Mouse (Mus musculus) hindbrain, embryonic 16.5 days (tissue): ENCODE data around the gene Ubtd1. TPM values are rescaled to one million over a fixed set of nuclear protein-coding genes. Genes with fewer than 3 reads are reported as not detected.

Source experiments
- ATAC-seq: fragments of 200-750 bp; cut with Nextera tagmentation; 2 replicates; pipeline ENCODE4 v1.8.0; 2017; ENCODE audit warnings: moderate TSS enrichment, moderate library complexity
- H3K27ac ChIP-seq: fragments of 300-500 bp; sonication (generic); 2 replicates; pipeline ENCODE4 v1.5.1; 2014; ENCODE audit warnings: low read depth, mild to moderate bottlenecking, control low read depth, low read length, moderate library complexity
- H3K27me3 ChIP-seq: fragments of 300-500 bp; sonication (generic); replicated peaks from 2 replicates; pipeline ENCODE4 v1.6.1; 2014; ENCODE audit warnings: low read length; ENCODE audit not compliant: control insufficient read depth, insufficient read depth
- H3K36me3 ChIP-seq: fragments of 300-500 bp; sonication (generic); 2 replicates; pipeline ENCODE4 v1.6.1; 2014; ENCODE audit warnings: mild to moderate bottlenecking, low read length, moderate library complexity, mixed read lengths; ENCODE audit not compliant: control insufficient read depth, insufficient read depth
- H3K4me1 ChIP-seq: fragments of 300-500 bp; sonication (generic); 2 replicates; pipeline ENCODE4 v1.6.1; 2014; ENCODE audit warnings: low read depth, low read length; ENCODE audit not compliant: control insufficient read depth, insufficient read depth
- H3K4me2 ChIP-seq: fragments of 300-500 bp; sonication (generic); 2 replicates; pipeline ENCODE4 v1.6.1; 2014; ENCODE audit warnings: mild to moderate bottlenecking, low read length, control low read depth, moderate library complexity
- H3K4me3 ChIP-seq: fragments of 300-500 bp; sonication (generic); 2 replicates; pipeline ENCODE4 v1.5.1; 2014; ENCODE audit warnings: mild to moderate bottlenecking, low read length, control low read depth, moderate library complexity
- H3K9ac ChIP-seq: fragments of 300-500 bp; sonication (generic); 2 replicates; pipeline ENCODE4 v1.6.1; 2014; ENCODE audit warnings: low read depth, mild to moderate bottlenecking, control low read depth, low read length, moderate library complexity
- H3K9me3 ChIP-seq: fragments of 300-500 bp; sonication (generic); 2 replicates; pipeline ENCODE4 v1.6.1; 2014; ENCODE audit warnings: mild to moderate bottlenecking, low read length, moderate library complexity; ENCODE audit not compliant: control insufficient read depth
- WGBS: fragments of 180-500 bp; shearing (Covaris S2); extraction: QIAGEN DNeasy Blood & Tissue Kit; methylation state at CpG from one replicate; pipeline ENCODE4 v1.1.7; 2014; 5-methylcytosine and 5-hydroxymethylcytosine counted together
- polyA plus RNA-seq: library from polyadenylated mRNA; unstranded; fragments of >200 nt; fragmentation: Nextera tagmentation; extraction: Ambion mirVana; gene quantifications from 2 replicates; pipeline ENCODE4 v1.2.1, GENCODE M21; 2015

Ubtd1 gene
- polyA plus RNA-seq, 1 experiment from 2014 or later, result 13.4 TPM

GRCm38 (mm10) chr19:41989810-41990209 lies 8.2 kb downstream of the Ubtd1 start:
- no peaks in the 10 kb centered on the region for H3K9me3 ChIP-seq
- peaks cover 13% of the 10 kb centered on the region for H3K4me1 ChIP-seq
- no peak overlapping the region for H3K27ac ChIP-seq
- no peaks in the 10 kb centered on the region for H3K36me3 ChIP-seq
- no peaks in the 10 kb centered on the region for H3K27me3 ChIP-seq
- no peak overlapping the region for H3K4me3 ChIP-seq
- no peak overlapping the region for H3K4me2 ChIP-seq
- no peak for ATAC-seq
- 88% methylated on average over 6 of the region's 6 CpGs for WGBS
- no peak overlapping the region for H3K9ac ChIP-seq

GRCm38 (mm10) chr19:41991926-41992477 lies 10.4 kb downstream of the Ubtd1 start:
- ATAC-seq, result peak; percentile 58
- H3K9ac ChIP-seq, result no peak overlapping the region
- peaks cover 13% of the 10 kb centered on the region for H3K4me1 ChIP-seq
- no peaks in the 10 kb centered on the region for H3K27me3 ChIP-seq
- H3K4me2 ChIP-seq, result no peak overlapping the region
- no peak overlapping the region for H3K4me3 ChIP-seq
- H3K9me3 ChIP-seq, result no peaks in the 10 kb centered on the region
- H3K27ac ChIP-seq, result no peak overlapping the region; the same call in 1 of the 2 replicates
- no peaks in the 10 kb centered on the region for H3K36me3 ChIP-seq
- 32% methylated on average over 6 of the region's 6 CpGs for WGBS

- ATAC-seq, result no peak
- Histone ChIP-seq H3K4me1 (peaks cover 13% of the 10 kb centered on the region), H3K4me2 (no peak overlapping the region), H3K9me3 (no peaks in the 10 kb centered on the region), H3K27ac (no peak overlapping the region), H3K36me3 (no peaks in the 10 kb centered on the region), H3K9ac (no peak overlapping the region), H3K4me3 (no peak overlapping the region), H3K27me3 (no peaks in the 10 kb centered on the region)
- WGBS, result 85% methylated on average over 2 of the region's 2 CpGs
These were observed 11.4 kb downstream of the Ubtd1 start for GRCm38 (mm10) chr19:41992971-41993370.

GRCm38 (mm10) chr19:41993484-41993883 lies 11.9 kb downstream of the Ubtd1 start:
- no peak overlapping the region for H3K4me2 ChIP-seq
- no peak overlapping the region for H3K27ac ChIP-seq
- H3K27me3 ChIP-seq, result no peaks in the 10 kb centered on the region
- H3K4me3 ChIP-seq, result no peak overlapping the region
- 65% methylated on average over 6 of the region's 6 CpGs for WGBS
- no peaks in the 10 kb centered on the region for H3K9me3 ChIP-seq
- no peak for ATAC-seq
- peaks cover 13% of the 10 kb centered on the region for H3K4me1 ChIP-seq
- no peaks in the 10 kb centered on the region for H3K36me3 ChIP-seq
- H3K9ac ChIP-seq, result no peak overlapping the region

- 94% methylated on average over 7 of the region's 7 CpGs for WGBS
- no peak overlapping the region for H3K9ac ChIP-seq
- peaks cover 13% of the 10 kb centered on the region for H3K4me1 ChIP-seq
- H3K4me2 ChIP-seq, result no peak overlapping the region
- no peaks in the 10 kb centered on the region for H3K9me3 ChIP-seq
- ATAC-seq, result no peak
- H3K27me3 ChIP-seq, result no peaks in the 10 kb centered on the region
- H3K27ac ChIP-seq, result no peak overlapping the region
- no peak overlapping the region for H3K4me3 ChIP-seq
- H3K36me3 ChIP-seq, result no peaks in the 10 kb centered on the region
These were observed 12.5 kb downstream of the Ubtd1 start for GRCm38 (mm10) chr19:41994023-41994422.

GRCm38 (mm10) chr19:41995483-41995882 lies 13.9 kb downstream of the Ubtd1 start:
- no peaks in the 10 kb centered on the region for H3K9me3 ChIP-seq
- H3K27me3 ChIP-seq, result no peaks in the 10 kb centered on the region
- H3K9ac ChIP-seq, result no peak overlapping the region
- no peak for ATAC-seq
- H3K27ac ChIP-seq, result no peak overlapping the region
- H3K4me2 ChIP-seq, result no peak overlapping the region
- H3K36me3 ChIP-seq, result no peaks in the 10 kb centered on the region
- no peak overlapping the region for H3K4me3 ChIP-seq
- peaks cover 13% of the 10 kb centered on the region for H3K4me1 ChIP-seq
- 55% methylated on average over 1 of the region's 1 CpGs for WGBS

- H3K9me3 ChIP-seq, result no peaks in the 10 kb centered on the region
- H3K9ac ChIP-seq, result no peak overlapping the region
- H3K4me1 ChIP-seq, result peaks cover 10% of the 10 kb centered on the region
- no peak for ATAC-seq
- no peak overlapping the region for H3K4me3 ChIP-seq
- H3K27ac ChIP-seq, result no peak overlapping the region
- H3K27me3 ChIP-seq, result no peaks in the 10 kb centered on the region
- no peak overlapping the region for H3K4me2 ChIP-seq
- WGBS, result 88% methylated on average over 10 of the region's 10 CpGs
- H3K36me3 ChIP-seq, result no peaks in the 10 kb centered on the region
These were observed 15.5 kb downstream of the Ubtd1 start for GRCm38 (mm10) chr19:41997090-41997489.

- 82% methylated on average over 9 of the region's 9 CpGs for WGBS
- no peaks in the 10 kb centered on the region for H3K9me3 ChIP-seq
- no peak overlapping the region for H3K9ac ChIP-seq
- ATAC-seq, result no peak
- no peaks in the 10 kb centered on the region; the same call in 1 of the 2 replicates for H3K4me1 ChIP-seq
- no peak overlapping the region for H3K4me3 ChIP-seq
- no peaks in the 10 kb centered on the region for H3K36me3 ChIP-seq
- H3K27me3 ChIP-seq, result no peaks in the 10 kb centered on the region
- no peak overlapping the region for H3K27ac ChIP-seq
- H3K4me2 ChIP-seq, result no peak overlapping the region
These were observed 17.4 kb downstream of the Ubtd1 start for GRCm38 (mm10) chr19:41998770-41999548.

GRCm38 (mm10) chr19:41999688-42000283 lies 18.2 kb downstream of the Ubtd1 start:
- Histone ChIP-seq H3K27me3 (no peaks in the 10 kb centered on the region), H3K27ac (no peak overlapping the region), H3K9me3 (no peaks in the 10 kb centered on the region), H3K4me2 (no peak overlapping the region), H3K4me3 (no peak overlapping the region), H3K36me3 (no peaks in the 10 kb centered on the region), H3K9ac (no peak overlapping the region), H3K4me1 (no peaks in the 10 kb centered on the region; the same call in 1 of the 2 replicates)
- WGBS, result 90% methylated on average over 4 of the region's 4 CpGs
- ATAC-seq, result no peak
